ENCODE assay signal across 10 mouse cellular contexts in the genomic region with DNA sequence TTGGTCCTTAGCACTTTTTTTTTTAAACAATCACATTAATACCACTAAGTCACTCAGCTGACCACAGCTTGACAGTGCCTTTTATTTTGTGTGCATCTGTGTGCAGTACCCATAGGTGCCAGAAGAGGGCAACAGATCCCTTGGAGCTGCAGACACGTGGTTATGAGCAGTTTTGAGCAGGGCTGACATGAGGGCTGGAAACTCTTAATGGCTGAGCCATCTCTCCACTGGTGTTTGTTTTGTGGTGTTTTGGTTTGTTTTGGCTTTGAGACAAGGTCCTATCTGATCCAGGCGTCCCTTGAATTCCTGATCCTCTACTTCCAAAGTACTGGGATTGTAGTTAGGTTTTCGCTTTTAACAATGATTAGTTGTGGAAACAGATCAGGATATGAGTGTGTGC. TPM values are rescaled to one million over a fixed set of nuclear protein-coding genes. Genes with fewer than 3 reads are reported as not detected.
DNase-seq lines count a peak whose midpoint lies in the region; ATAC-seq and TF ChIP-seq lines count a peak whose summit lies in the region.
"Had no signal": no experiment of that assay in that cellular context is flagged by ENCODE, and none has a peak within 500 bp of the region (broad histone marks: within the 10 kb centered on the region; RNA-seq: fewer than 3 reads in every experiment).

No protein-coding gene starts in this region.

- DNase-seq in hindbrain, embryonic 11.5 days (ENCODE audit: low spot score) = peak; percentile 62
- DNase-seq in CD4-positive, CD25-positive, alpha-beta regulatory T cell, adult 2 months (ENCODE audit: low read depth, low spot score) = peak; percentile 70
- peak; percentile 62 for DNase-seq in limb, embryonic 10.5 days (ENCODE audit: low spot score)
- DNase-seq in spleen, adult 2 months (ENCODE audit: low read depth in 1 of 2, low spot score in 2 of 2) = peak in 1 of 2 experiments; percentile 14
- DNase-seq in layer of hippocampus, adult 9-10 months (ENCODE audit: low spot score) = no peak

- H3K4me3 ChIP-seq in hindbrain, embryonic 11.5 days (ENCODE audit: low read depth, low read length) = no peak overlapping the region
- H3K4me3 ChIP-seq in hindbrain, embryonic 13.5 days = no peak overlapping the region
- no peak overlapping the region for H3K4me3 ChIP-seq in limb, embryonic 10.5 days
- no peak overlapping the region for H3K4me3 ChIP-seq in spleen, adult 2 months (ENCODE audit: extremely low read depth, insufficient read depth, insufficient read length)
- H3K4me3 ChIP-seq: embryonic facial prominence, embryonic 12.5 days had no signal

- H3K27ac ChIP-seq in hindbrain, embryonic 11.5 days (ENCODE audit: low read depth, low read length) = no peak overlapping the region
- no peak overlapping the region for H3K27ac ChIP-seq in hindbrain, embryonic 13.5 days
- no peak overlapping the region for H3K27ac ChIP-seq in limb, embryonic 10.5 days
- H3K27ac ChIP-seq in spleen, adult 2 months (ENCODE audit: insufficient read depth, low read length) = no peak overlapping the region
- H3K27ac ChIP-seq: embryonic facial prominence, embryonic 12.5 days; macrophage had no signal

- ATAC-seq in hindbrain, embryonic 11.5 days (ENCODE audit: low FRiP score) = no peak
- ATAC-seq in hindbrain, embryonic 13.5 days (ENCODE audit: low FRiP score) = no peak
- ATAC-seq in activated CD4-positive, CD25-positive, alpha-beta regulatory T cell, adult 4 months = peak; percentile 59
- no peak for ATAC-seq in inflammation-experienced regulatory T-cells, adult 6 months

- H3K4me2 ChIP-seq in hindbrain, embryonic 11.5 days (replicated peaks; ENCODE audit: low read depth, low read length) = no peak overlapping the region
- H3K4me2 ChIP-seq in hindbrain, embryonic 13.5 days = no peak overlapping the region
- H3K4me2 ChIP-seq: embryonic facial prominence, embryonic 12.5 days had no signal

- TF ChIP-seq CTCF in spleen, adult 2 months (IDR thresholded peaks at IDR 0.05; ENCODE audit: extremely low read depth, insufficient read depth, insufficient read length, insufficient replicate concordance) = peak; percentile 28; the same call in 1 of the 2 replicates

- no peak overlapping the region for H3K9ac ChIP-seq in hindbrain, embryonic 11.5 days (ENCODE audit: low read depth, low read length)
- H3K9ac ChIP-seq in hindbrain, embryonic 13.5 days = no peak overlapping the region
- H3K9ac ChIP-seq: embryonic facial prominence, embryonic 12.5 days had no signal

- TF ChIP-seq POLR2A in spleen, adult 2 months (IDR thresholded peaks at IDR 0.05; ENCODE audit: low read depth, low read length) = no peak

- H3K4me1 ChIP-seq in hindbrain, embryonic 11.5 days (replicated peaks; ENCODE audit: control insufficient read depth, insufficient read depth, low read length) = no peaks in the 10 kb centered on the region
- H3K4me1 ChIP-seq in hindbrain, embryonic 13.5 days (replicated peaks) = no peaks in the 10 kb centered on the region
- H3K4me1 ChIP-seq in limb, embryonic 10.5 days = 0 out of 2 replicates have a peak, but pooled peaks cover 4% of the 10 kb centered on the region
- no peaks in the 10 kb centered on the region for H3K4me1 ChIP-seq in spleen, adult 2 months (ENCODE audit: control insufficient read depth, insufficient read depth, insufficient read length)
- H3K4me1 ChIP-seq: embryonic facial prominence, embryonic 12.5 days had no signal

- no peaks in the 10 kb centered on the region for H3K27me3 ChIP-seq in hindbrain, embryonic 11.5 days (ENCODE audit: control insufficient read depth, insufficient read depth, low read length)
- no peaks in the 10 kb centered on the region for H3K27me3 ChIP-seq in hindbrain, embryonic 13.5 days
- H3K27me3 ChIP-seq in limb, embryonic 10.5 days (ENCODE audit: low read depth, poor library complexity, severe bottlenecking) = no peaks in the 10 kb centered on the region
- H3K27me3 ChIP-seq in spleen, adult 2 months (ENCODE audit: control insufficient read depth, insufficient read depth, low read length) = no peaks in the 10 kb centered on the region
- H3K27me3 ChIP-seq: embryonic facial prominence, embryonic 12.5 days had no signal

- 62% methylated on average over 3 of the region's 3 CpGs for WGBS in hindbrain, embryonic 11.5 days
- 64% methylated on average over 3 of the region's 3 CpGs for WGBS in hindbrain, embryonic 13.5 days
- WGBS in limb, embryonic 10.5 days = 70% methylated on average over 3 of the region's 3 CpGs
- WGBS in spleen, adult 2 months = 70% methylated on average over 3 of the region's 3 CpGs

- H3K9me3 ChIP-seq in hindbrain, embryonic 11.5 days (ENCODE audit: control insufficient read depth, low read length) = no peaks in the 10 kb centered on the region
- H3K9me3 ChIP-seq in hindbrain, embryonic 13.5 days = no peaks in the 10 kb centered on the region
- no peaks in the 10 kb centered on the region for H3K9me3 ChIP-seq in limb, embryonic 10.5 days (replicated peaks)
- H3K9me3 ChIP-seq: embryonic facial prominence, embryonic 12.5 days had no signal

- no peaks in the 10 kb centered on the region for H3K36me3 ChIP-seq in hindbrain, embryonic 11.5 days (ENCODE audit: control insufficient read depth, insufficient read depth, low read length)
- no peaks in the 10 kb centered on the region for H3K36me3 ChIP-seq in hindbrain, embryonic 13.5 days
- H3K36me3 ChIP-seq in limb, embryonic 10.5 days = no peaks in the 10 kb centered on the region
- H3K36me3 ChIP-seq in spleen, adult 2 months (ENCODE audit: control insufficient read depth, insufficient read depth, low read length) = no peaks in the 10 kb centered on the region
- H3K36me3 ChIP-seq: embryonic facial prominence, embryonic 12.5 days had no signal

RNA-seq across cellular contexts. Expression of a gene that starts 8.2 kb away (rescaled TPM):
- not detected in 2 replicates for polyA plus RNA-seq in hindbrain, embryonic 11.5 days (2014; fragmentation: Nextera tagmentation; extraction: Ambion mirVana)
- polyA plus RNA-seq in hindbrain, embryonic 13.5 days (2015; fragmentation: Nextera tagmentation; extraction: Ambion mirVana) = not detected in 2 replicates
- not detected for polyA plus RNA-seq in activated CD4-positive, CD25-positive, alpha-beta regulatory T cell, adult 4 months (2017; shearing (Covaris generic))
- polyA plus RNA-seq in limb, embryonic 10.5 days (2016; fragmentation: Nextera tagmentation; extraction: Ambion mirVana) = not detected in 2 replicates
- 4.7 and 7.8 TPM in 2 replicates for polyA plus RNA-seq in spleen, adult 2 months (2012; rRNA removed)
- polyA plus RNA-seq in inflammation-experienced regulatory T-cells, adult 6 months (2017; shearing (Covaris generic)) = not detected
- polyA plus RNA-seq: embryonic facial prominence, embryonic 12.5 days; macrophage had no signal

RNA-seq across cellular contexts. Expression of a gene that starts 8.3 kb away (rescaled TPM):
- polyA plus RNA-seq in hindbrain, embryonic 11.5 days (2014; fragmentation: Nextera tagmentation; extraction: Ambion mirVana) = 23.0 and 26.3 TPM in 2 replicates
- 17.5 and 19.5 TPM in 2 replicates for polyA plus RNA-seq in hindbrain, embryonic 13.5 days (2015; fragmentation: Nextera tagmentation; extraction: Ambion mirVana)
- 10 to 100 TPM in 1 of 2 experiments, 1 to 10 TPM in 1; 5.4 to 18.7 TPM for polyA plus RNA-seq in activated CD4-positive, CD25-positive, alpha-beta regulatory T cell, adult 4 months (2017; shearing (Covaris generic))
- 37.9 and 40.8 TPM in 2 replicates for polyA plus RNA-seq in limb, embryonic 10.5 days (2016; fragmentation: Nextera tagmentation; extraction: Ambion mirVana)
- polyA plus RNA-seq in spleen, adult 2 months (2012; rRNA removed) = 29.2 and 53.2 TPM in 2 replicates
- 10 to 100 TPM in 2 of 3 experiments, 1 to 10 TPM in 1; 6.5 to 13.4 (median 12.0) TPM for polyA plus RNA-seq in inflammation-experienced regulatory T-cells, adult 6 months (2017; shearing (Covaris generic))

RNA-seq across cellular contexts. Expression of a gene that starts 15.0 kb away (rescaled TPM):
- 75.1 and 79.7 TPM in 2 replicates for polyA plus RNA-seq in hindbrain, embryonic 11.5 days (2014; fragmentation: Nextera tagmentation; extraction: Ambion mirVana)
- polyA plus RNA-seq in hindbrain, embryonic 13.5 days (2015; fragmentation: Nextera tagmentation; extraction: Ambion mirVana) = 92.9 and 96.9 TPM in 2 replicates
- polyA plus RNA-seq in activated CD4-positive, CD25-positive, alpha-beta regulatory T cell, adult 4 months (2017; shearing (Covaris generic)) = 10 to 100 TPM; 40.7 to 68.9 TPM
- 90.3 and 98.5 TPM in 2 replicates for polyA plus RNA-seq in limb, embryonic 10.5 days (2016; fragmentation: Nextera tagmentation; extraction: Ambion mirVana)
- 32.2 and 33.6 TPM in 2 replicates for polyA plus RNA-seq in spleen, adult 2 months (2012; rRNA removed)
- 10 to 100 TPM; 50.3 to 60.1 (median 56.3) TPM for polyA plus RNA-seq in inflammation-experienced regulatory T-cells, adult 6 months (2017; shearing (Covaris generic))

RNA-seq across cellular contexts. Expression of a gene that starts 30.9 kb away (rescaled TPM):
- polyA plus RNA-seq in hindbrain, embryonic 11.5 days (2014; fragmentation: Nextera tagmentation; extraction: Ambion mirVana) = 0.77 and 0.88 TPM in 2 replicates
- 0.09 and 0.17 TPM in 2 replicates for polyA plus RNA-seq in hindbrain, embryonic 13.5 days (2015; fragmentation: Nextera tagmentation; extraction: Ambion mirVana)
- under 1 TPM; 0.97 TPM for polyA plus RNA-seq in activated CD4-positive, CD25-positive, alpha-beta regulatory T cell, adult 4 months (2017; shearing (Covaris generic))
- 2.2 and 2.3 TPM in 2 replicates for polyA plus RNA-seq in limb, embryonic 10.5 days (2016; fragmentation: Nextera tagmentation; extraction: Ambion mirVana)
- 0.61 and 1.3 TPM in 2 replicates for polyA plus RNA-seq in spleen, adult 2 months (2012; rRNA removed)
- 1 to 10 TPM in 2 of 3 experiments, under 1 TPM in 1; 0.69 to 8.2 (median 1.9) TPM for polyA plus RNA-seq in inflammation-experienced regulatory T-cells, adult 6 months (2017; shearing (Covaris generic))
- polyA plus RNA-seq: macrophage had no signal

RNA-seq across cellular contexts. Expression of a gene that starts 38.3 kb away (rescaled TPM):
- 4.1 and 4.2 TPM in 2 replicates for polyA plus RNA-seq in hindbrain, embryonic 11.5 days (2014; fragmentation: Nextera tagmentation; extraction: Ambion mirVana)
- polyA plus RNA-seq in hindbrain, embryonic 13.5 days (2015; fragmentation: Nextera tagmentation; extraction: Ambion mirVana) = 11.8 TPM in 2 replicates
- 10 to 100 TPM; 10.6 to 15.3 TPM for polyA plus RNA-seq in activated CD4-positive, CD25-positive, alpha-beta regulatory T cell, adult 4 months (2017; shearing (Covaris generic))
- 2.7 and 4.1 TPM in 2 replicates for polyA plus RNA-seq in limb, embryonic 10.5 days (2016; fragmentation: Nextera tagmentation; extraction: Ambion mirVana)
- polyA plus RNA-seq in spleen, adult 2 months (2012; rRNA removed) = 20.9 and 21.2 TPM in 2 replicates
- polyA plus RNA-seq in inflammation-experienced regulatory T-cells, adult 6 months (2017; shearing (Covaris generic)) = 10 to 100 TPM in 2 of 3 experiments, 1 to 10 TPM in 1; 6.6 to 18.5 (median 16.4) TPM
